In the genomic region with DNA sequence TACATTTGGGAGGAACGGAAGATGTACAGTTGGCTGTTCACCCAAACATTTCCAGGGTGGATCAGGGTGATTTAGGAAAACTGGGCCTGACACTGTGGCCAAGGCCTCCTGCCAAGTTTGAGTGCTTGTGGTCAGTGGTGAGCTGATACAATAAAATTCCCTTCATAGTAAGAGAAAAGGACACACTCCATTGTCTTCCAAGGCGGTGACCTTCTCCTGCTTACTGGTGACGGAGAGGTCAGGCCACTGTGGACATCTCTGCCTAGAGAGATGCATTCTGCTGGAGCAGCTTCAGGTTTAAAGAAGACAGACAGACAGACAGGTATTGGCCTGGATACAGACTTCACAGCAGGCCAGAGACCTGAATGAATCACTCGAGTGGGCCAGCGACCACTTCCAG, we compare ENCODE assay signal across 12 mouse cellular contexts.
A peak's percentile ranks its signal among the peaks of the same experiment; 100 is the strongest.
DNase-seq lines count a peak whose midpoint lies in the region; ATAC-seq and TF ChIP-seq lines count a peak whose summit lies in the region.
"Had no signal": no experiment of that assay in that cellular context is flagged by ENCODE, and none has a peak within 500 bp of the region (broad histone marks: within the 10 kb centered on the region; RNA-seq: fewer than 3 reads in every experiment).

No protein-coding gene starts in this region.

- intact Hi-C loops in gastrocnemius, postnatal 36 days (cut with DNase I) = no loop called here

- no peaks in the 10 kb centered on the region for H3K36me3 ChIP-seq in kidney, embryonic 15.5 days
- H3K36me3 ChIP-seq in midbrain, embryonic 11.5 days (ENCODE audit: control insufficient read depth, insufficient read depth, low read length) = no peaks in the 10 kb centered on the region
- no peaks in the 10 kb centered on the region for H3K36me3 ChIP-seq in midbrain, embryonic 15.5 days (replicated peaks)
- H3K36me3 ChIP-seq in intestine, embryonic 16.5 days (ENCODE audit: control insufficient read depth, insufficient read depth, low read length) = no peaks in the 10 kb centered on the region
- H3K36me3 ChIP-seq: embryonic facial prominence, embryonic 12.5 days; limb, embryonic 15.5 days had no signal

- DNase-seq in gastrocnemius, adult 18-20 months (ENCODE audit: low spot score) = peak; percentile 10
- no peak for DNase-seq in gastrocnemius, postnatal 36 days
- no peak for DNase-seq in kidney, postnatal 25 days
- peak; percentile 79 for DNase-seq in midbrain, embryonic 11.5 days (ENCODE audit: low spot score, missing footprints)
- DNase-seq: cerebellum, postnatal 25 days; thymus, adult 18-20 months had no signal

- no peak for TF ChIP-seq POLR2A in olfactory bulb, adult 2 months (IDR thresholded peaks at IDR 0.05; ENCODE audit: insufficient read depth, low read depth, low read length)

- no peak overlapping the region for H3K4me2 ChIP-seq in kidney, embryonic 15.5 days
- no peak overlapping the region for H3K4me2 ChIP-seq in midbrain, embryonic 11.5 days
- no peak overlapping the region for H3K4me2 ChIP-seq in midbrain, embryonic 15.5 days
- H3K4me2 ChIP-seq in intestine, embryonic 16.5 days (ENCODE audit: low read depth, low read length) = no peak overlapping the region
- H3K4me2 ChIP-seq: embryonic facial prominence, embryonic 12.5 days; limb, embryonic 15.5 days had no signal

- H3K9ac ChIP-seq in kidney, embryonic 15.5 days = no peak overlapping the region
- no peak overlapping the region for H3K9ac ChIP-seq in midbrain, embryonic 11.5 days (ENCODE audit: low read length)
- H3K9ac ChIP-seq in midbrain, embryonic 15.5 days = no peak overlapping the region
- H3K9ac ChIP-seq in intestine, embryonic 16.5 days (ENCODE audit: low read depth, low read length) = no peak overlapping the region
- H3K9ac ChIP-seq: embryonic facial prominence, embryonic 12.5 days; limb, embryonic 15.5 days had no signal

- H3K9me3 ChIP-seq in kidney, embryonic 15.5 days (replicated peaks) = no peaks in the 10 kb centered on the region
- H3K9me3 ChIP-seq in midbrain, embryonic 11.5 days (ENCODE audit: control insufficient read depth, low read length) = no peaks in the 10 kb centered on the region
- H3K9me3 ChIP-seq in midbrain, embryonic 15.5 days = no peaks in the 10 kb centered on the region
- H3K9me3 ChIP-seq in intestine, embryonic 16.5 days (ENCODE audit: control insufficient read depth, low read length) = no peaks in the 10 kb centered on the region
- H3K9me3 ChIP-seq: embryonic facial prominence, embryonic 12.5 days; limb, embryonic 15.5 days had no signal

- no peak overlapping the region for H3K4me3 ChIP-seq in kidney, embryonic 15.5 days (replicated peaks)
- no peak overlapping the region for H3K4me3 ChIP-seq in midbrain, embryonic 11.5 days (ENCODE audit: low read depth, low read length)
- no peak overlapping the region for H3K4me3 ChIP-seq in midbrain, embryonic 15.5 days
- H3K4me3 ChIP-seq in olfactory bulb, adult 2 months (ENCODE audit: insufficient read depth, low read depth, low read length) = no peak overlapping the region
- no peak overlapping the region for H3K4me3 ChIP-seq in intestine, embryonic 16.5 days (ENCODE audit: low read length)
- H3K4me3 ChIP-seq: embryonic facial prominence, embryonic 12.5 days; limb, embryonic 15.5 days had no signal

- H3K27ac ChIP-seq in kidney, embryonic 15.5 days = peak overlapping the region; percentile 43; the same call in 1 of the 2 replicates
- no peak overlapping the region for H3K27ac ChIP-seq in midbrain, embryonic 11.5 days (ENCODE audit: low read depth, low read length)
- no peak overlapping the region for H3K27ac ChIP-seq in midbrain, embryonic 15.5 days
- peak overlapping the region; percentile 38 for H3K27ac ChIP-seq in olfactory bulb, adult 2 months (ENCODE audit: insufficient read depth, low read depth, low read length)
- no peak overlapping the region for H3K27ac ChIP-seq in intestine, embryonic 16.5 days (ENCODE audit: low read length)
- H3K27ac ChIP-seq: embryonic facial prominence, embryonic 12.5 days; limb, embryonic 15.5 days had no signal

- H3K27me3 ChIP-seq in kidney, embryonic 15.5 days = peaks cover 13% of the 10 kb centered on the region; the same call in 1 of the 2 replicates
- peaks cover 79% of the 10 kb centered on the region for H3K27me3 ChIP-seq in midbrain, embryonic 11.5 days (ENCODE audit: control insufficient read depth, insufficient read depth, low read length)
- H3K27me3 ChIP-seq in midbrain, embryonic 15.5 days (replicated peaks) = peaks cover 13% of the 10 kb centered on the region
- no peaks in the 10 kb centered on the region for H3K27me3 ChIP-seq in intestine, embryonic 16.5 days (replicated peaks; ENCODE audit: control insufficient read depth, insufficient read depth, low read length)
- H3K27me3 ChIP-seq: embryonic facial prominence, embryonic 12.5 days; limb, embryonic 15.5 days had no signal

- WGBS in kidney, embryonic 15.5 days = 78% methylated on average over 5 of the region's 5 CpGs
- 68% methylated on average over 5 of the region's 5 CpGs for WGBS in midbrain, embryonic 11.5 days
- WGBS in midbrain, embryonic 15.5 days = 59% methylated on average over 5 of the region's 5 CpGs
- WGBS in olfactory bulb, adult 2 months = 64% methylated on average over 5 of the region's 5 CpGs
- WGBS in intestine, embryonic 16.5 days = 82% methylated on average over 5 of the region's 5 CpGs

- TF ChIP-seq CTCF in olfactory bulb, adult 2 months (IDR thresholded peaks at IDR 0.05; ENCODE audit: insufficient read depth, low read depth, low read length) = no peak

- peaks cover 66% of the 10 kb centered on the region for H3K4me1 ChIP-seq in kidney, embryonic 15.5 days
- H3K4me1 ChIP-seq in midbrain, embryonic 11.5 days (ENCODE audit: control insufficient read depth, insufficient read depth, low read length) = peaks cover 5% of the 10 kb centered on the region
- peaks cover 14% of the 10 kb centered on the region for H3K4me1 ChIP-seq in midbrain, embryonic 15.5 days
- H3K4me1 ChIP-seq in olfactory bulb, adult 2 months (ENCODE audit: control insufficient read depth, insufficient read depth, low read length) = peaks cover 30% of the 10 kb centered on the region
- 0 out of 2 replicates have a peak, but pooled peaks cover 3% of the 10 kb centered on the region for H3K4me1 ChIP-seq in intestine, embryonic 16.5 days (ENCODE audit: control insufficient read depth, insufficient read depth, low read length)
- H3K4me1 ChIP-seq: limb, embryonic 15.5 days had no signal

- ATAC-seq in kidney, embryonic 15.5 days (replicated peaks; ENCODE audit: low FRiP score) = no peak
- no peak for ATAC-seq in midbrain, embryonic 11.5 days (ENCODE audit: low FRiP score)
- ATAC-seq in midbrain, embryonic 15.5 days (replicated peaks) = no peak
- ATAC-seq in intestine, embryonic 16.5 days = no peak

Comparison
In these comparisons a context has a peak if more than half of its experiments do, and no peak if none do; other contexts are left out.
1. DNase-seq: peak in gastrocnemius, adult 18-20 months (single experiment) and midbrain, embryonic 11.5 days (single experiment); none in gastrocnemius, postnatal 36 days (0 of 2) and kidney, postnatal 25 days (0 of 2).
2. H3K27ac ChIP-seq: peak in kidney, embryonic 15.5 days (single experiment) and olfactory bulb, adult 2 months (single experiment); none in midbrain, embryonic 11.5 days (single experiment), midbrain, embryonic 15.5 days (single experiment) and intestine, embryonic 16.5 days (single experiment).